Mouse (Mus musculus) right cerebral cortex, postnatal 10 days (tissue): Measurements from ENCODE around the gene Arhgap4.

ENCODE experiments used
- DNase-seq, 2 experiments: peaks; one replicate each; pipeline ENCODE4 v3.0.0; 2021; ENCODE audit warnings: low spot score in 2 of 2

Gene Arhgap4

GRCm38 (mm10) chrX:73914827-73915703, 6.6 kb downstream of the Arhgap4 start:
- peak; percentile 94 to 96 for DNase-seq

- DNase-seq: no peak
Measured at GRCm38 (mm10) chrX:73911588-73911987, 10.1 kb downstream of the Arhgap4 start.

- DNase-seq: peak in 1 of 2 experiments; percentile 31
Measured at GRCm38 (mm10) chrX:73911156-73911555, 10.5 kb downstream of the Arhgap4 start.

- no peak for DNase-seq
Measured at GRCm38 (mm10) chrX:73910451-73910850, 11.2 kb downstream of the Arhgap4 start.

- DNase-seq: no peak
Measured at GRCm38 (mm10) chrX:73910049-73910448, 11.6 kb downstream of the Arhgap4 start.

DNA sequence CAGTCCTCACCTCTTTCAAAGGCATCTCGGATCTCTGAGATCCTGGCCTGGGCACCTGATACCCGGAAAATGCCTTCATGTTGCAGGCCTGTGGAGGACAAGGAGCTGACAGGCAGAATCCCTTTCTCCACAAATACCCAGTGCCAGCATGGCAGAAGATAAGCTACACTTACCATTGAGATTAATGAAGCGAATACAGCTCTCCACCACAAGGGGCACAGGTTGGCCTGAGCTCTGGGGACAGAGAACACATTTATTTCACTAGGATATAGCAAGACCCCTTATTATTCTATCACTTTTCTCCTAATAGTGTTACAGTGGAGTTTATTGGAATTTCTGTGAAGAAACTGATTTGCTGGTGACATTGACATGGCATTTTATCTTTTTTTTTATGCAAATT, 23.7 kb downstream of the Arhgap4 start:
- no peak for DNase-seq

DNA sequence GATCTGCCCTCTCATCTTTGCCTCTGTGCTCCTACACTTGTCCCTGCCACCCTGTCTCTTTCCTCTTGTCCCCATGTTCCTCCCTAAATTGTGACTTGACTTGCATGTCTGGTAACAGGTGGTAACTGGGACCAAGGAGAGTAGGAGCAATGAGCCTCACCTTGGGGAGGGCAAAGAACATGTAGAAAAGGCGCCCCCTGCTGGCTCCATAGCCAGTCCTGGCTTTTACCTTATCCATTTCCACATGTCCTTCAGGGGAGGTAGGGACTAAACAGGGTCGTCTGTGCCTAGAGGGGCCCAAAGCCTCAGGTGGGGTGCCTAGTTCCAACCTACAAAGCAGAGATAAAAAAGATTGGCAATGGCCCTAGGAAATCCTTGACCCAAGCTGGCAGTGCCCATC, 26.0 kb downstream of the Arhgap4 start, which contains the start of gene L1cam:
Gene L1cam (minus strand): TSS at position 387 of the 400 bp plus-strand sequence.
- peak in 1 of 2 experiments; percentile 39 for DNase-seq

GRCm38 (mm10) chrX:73892833-73893232, 28.8 kb downstream of the Arhgap4 start:
- DNase-seq: no peak

- DNase-seq: no peak
Measured at GRCm38 (mm10) chrX:73891551-73892152, 30.0 kb downstream of the Arhgap4 start, which contains the start of gene Avpr2. Gene Avpr2 (plus strand): TSS chrX:73892102.

DNA sequence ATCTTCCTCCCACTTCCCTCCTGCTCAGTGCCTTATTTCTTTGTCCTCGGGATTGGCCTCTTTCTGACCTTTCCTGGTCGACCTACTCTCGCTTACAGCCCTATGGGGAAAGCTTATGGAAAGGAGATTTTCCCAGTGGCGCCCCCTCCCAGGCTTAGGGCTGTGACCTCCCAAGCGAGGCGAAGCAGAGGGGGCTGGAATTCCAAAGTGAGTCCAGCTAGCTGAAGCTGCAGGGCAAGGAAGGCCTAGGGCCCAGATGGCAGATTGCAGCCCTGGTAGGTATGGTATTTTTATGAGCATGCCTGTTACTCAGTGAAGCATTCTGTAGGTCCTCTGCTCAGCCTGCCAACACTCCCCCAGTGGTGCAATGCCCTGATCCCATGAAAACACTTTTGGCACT, 40.2 kb downstream of the Arhgap4 start:
- DNase-seq: no peak

DNA sequence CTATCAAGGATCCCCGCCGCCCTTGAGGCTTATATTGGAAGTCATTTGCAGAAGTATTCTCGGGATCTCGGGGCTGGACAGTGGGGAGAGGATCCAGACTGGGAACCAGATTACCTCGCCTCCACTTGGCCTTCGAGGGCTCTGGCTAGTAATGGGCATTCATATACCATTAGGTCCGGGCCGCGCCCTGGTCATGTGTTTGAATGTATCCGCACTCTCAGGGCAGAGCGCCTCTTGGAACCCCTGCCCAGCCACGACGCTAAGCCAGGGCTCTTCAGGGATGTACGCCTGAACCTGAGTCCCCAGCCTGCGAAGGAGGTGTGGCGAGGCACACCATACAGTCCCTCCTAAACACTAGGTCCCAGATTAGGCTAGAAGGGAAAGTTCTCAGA, 40.6 kb downstream of the Arhgap4 start:
- DNase-seq: no peak

- peak; percentile 51 to 58 for DNase-seq
Measured at GRCm38 (mm10) chrX:73880194-73881035, 41.3 kb downstream of the Arhgap4 start.

GRCm38 (mm10) chrX:73877014-73877413, 44.7 kb downstream of the Arhgap4 start:
- DNase-seq: no peak

- no peak for DNase-seq
Measured at GRCm38 (mm10) chrX:73875881-73876280, 45.8 kb downstream of the Arhgap4 start.

GRCm38 (mm10) chrX:73871956-73872355, 49.7 kb downstream of the Arhgap4 start:
- DNase-seq: no peak

- DNase-seq: no peak
Measured at GRCm38 (mm10) chrX:73871474-73871873, 50.2 kb downstream of the Arhgap4 start.

DNA sequence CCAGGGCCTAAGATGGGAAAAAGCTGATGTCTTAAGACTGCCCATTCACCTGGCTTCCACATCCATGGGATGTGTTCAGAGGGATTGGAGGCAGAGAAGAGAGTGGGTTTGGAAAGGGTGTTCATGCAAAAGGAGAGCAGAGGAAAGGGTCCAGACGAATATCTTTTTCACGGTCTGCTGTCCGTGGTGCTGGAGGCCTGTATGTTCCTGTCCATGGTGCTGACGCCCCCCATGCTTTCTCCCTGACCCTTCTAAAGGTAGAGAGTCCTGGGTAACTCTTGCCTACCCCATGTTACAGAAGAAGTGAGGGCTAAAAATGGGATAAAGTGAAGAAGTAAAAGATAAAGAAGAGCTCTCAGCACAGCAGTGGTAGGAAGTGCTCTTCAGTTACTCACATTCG, 52.3 kb downstream of the Arhgap4 start:
- no peak for DNase-seq

- DNase-seq: no peak
Measured at GRCm38 (mm10) chrX:73867852-73868251, 53.8 kb downstream of the Arhgap4 start.

GRCm38 (mm10) chrX:73867256-73867655, 54.4 kb downstream of the Arhgap4 start:
- peak in 1 of 2 experiments; percentile 41 for DNase-seq

DNA sequence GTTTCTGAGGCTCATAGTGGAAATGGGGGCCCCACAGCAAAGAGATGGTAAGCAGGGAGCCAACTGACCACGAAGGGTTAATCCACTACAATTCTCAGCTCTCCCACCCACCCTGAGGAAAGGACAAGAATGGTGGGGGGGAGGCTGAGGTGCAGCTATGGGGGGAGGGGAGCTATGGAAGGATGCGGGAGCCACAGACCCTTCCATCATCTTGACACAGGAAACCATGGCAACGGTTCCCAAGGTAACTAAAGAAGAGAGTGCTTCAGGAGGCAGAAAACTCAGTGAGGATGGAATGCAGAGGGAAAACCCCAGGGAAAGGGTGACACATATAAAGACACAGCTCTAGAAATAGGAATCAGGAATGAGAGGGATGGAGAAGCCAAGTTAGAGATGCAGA, 57.0 kb downstream of the Arhgap4 start:
- peak in 1 of 2 experiments; percentile 41 for DNase-seq

DNA sequence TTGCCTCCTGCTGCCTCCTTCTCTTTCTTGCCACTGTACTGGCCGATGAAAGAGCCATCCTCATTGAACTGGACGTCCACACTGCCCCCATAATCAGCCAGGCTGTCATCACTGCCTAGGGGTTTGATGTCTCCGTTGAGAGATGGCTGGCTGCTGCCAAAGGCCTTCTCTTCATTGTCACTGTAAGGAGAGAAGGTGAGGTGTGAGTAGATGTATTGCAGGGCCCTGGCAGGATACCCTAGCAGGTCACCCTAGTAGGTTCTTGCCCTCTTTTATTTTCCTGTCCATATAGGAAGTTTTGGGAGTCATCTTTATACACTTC, 66.6 kb downstream of the Arhgap4 start:
- DNase-seq: no peak
